Mouse (Mus musculus) C2C12 (cell line): Measurements from ENCODE around the gene Bmper.

Source experiments
- CEBPB ChIP-seq: IDR thresholded peaks from one replicate; pipeline ENCODE4 v1.6.1; 2011; ENCODE audit warnings: low read depth, mild to moderate bottlenecking, control low read depth, moderate library complexity
- CTCF ChIP-seq: IDR thresholded peaks from one replicate; pipeline ENCODE4 v1.5.1; 2011; ENCODE audit not compliant: control insufficient read depth, insufficient read depth, insufficient read length
- FOSL1 ChIP-seq: IDR thresholded peaks from one replicate; pipeline ENCODE4 v1.8.0; 2011; ENCODE audit warnings: mild to moderate bottlenecking, low read length; ENCODE audit not compliant: poor library complexity, insufficient read depth, severe bottlenecking
- USF1 ChIP-seq: IDR thresholded peaks from one replicate; pipeline ENCODE4 v1.6.1; 2011; ENCODE audit warnings: low read depth, mild to moderate bottlenecking, control low read depth, moderate library complexity

DNA sequence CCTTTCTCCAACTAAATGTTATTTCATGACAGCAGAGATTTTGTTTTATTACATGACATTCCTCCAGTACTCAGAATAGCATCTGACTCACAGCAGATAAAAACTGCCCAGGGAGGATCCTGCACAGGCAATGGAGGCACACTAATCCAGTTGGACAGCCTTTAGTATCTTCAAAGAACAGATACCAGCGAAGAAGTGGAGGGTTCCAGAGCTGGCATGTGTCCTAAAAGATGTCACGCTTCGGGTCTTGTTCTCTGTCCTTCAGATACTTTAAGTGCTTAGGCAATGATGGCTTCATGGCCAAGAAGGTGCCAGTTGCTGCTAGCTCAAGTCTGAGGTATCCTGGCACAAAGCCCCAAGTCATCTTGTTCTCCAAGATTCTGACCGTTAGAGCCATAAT is 272.5 kb downstream of the Bmper start:
- TF ChIP-seq CTCF (no peak), CEBPB (no peak), FOSL1 (no peak), USF1 (no peak)
